Mouse (Mus musculus): ENCODE measurements around the gene Acadl.

DNA sequence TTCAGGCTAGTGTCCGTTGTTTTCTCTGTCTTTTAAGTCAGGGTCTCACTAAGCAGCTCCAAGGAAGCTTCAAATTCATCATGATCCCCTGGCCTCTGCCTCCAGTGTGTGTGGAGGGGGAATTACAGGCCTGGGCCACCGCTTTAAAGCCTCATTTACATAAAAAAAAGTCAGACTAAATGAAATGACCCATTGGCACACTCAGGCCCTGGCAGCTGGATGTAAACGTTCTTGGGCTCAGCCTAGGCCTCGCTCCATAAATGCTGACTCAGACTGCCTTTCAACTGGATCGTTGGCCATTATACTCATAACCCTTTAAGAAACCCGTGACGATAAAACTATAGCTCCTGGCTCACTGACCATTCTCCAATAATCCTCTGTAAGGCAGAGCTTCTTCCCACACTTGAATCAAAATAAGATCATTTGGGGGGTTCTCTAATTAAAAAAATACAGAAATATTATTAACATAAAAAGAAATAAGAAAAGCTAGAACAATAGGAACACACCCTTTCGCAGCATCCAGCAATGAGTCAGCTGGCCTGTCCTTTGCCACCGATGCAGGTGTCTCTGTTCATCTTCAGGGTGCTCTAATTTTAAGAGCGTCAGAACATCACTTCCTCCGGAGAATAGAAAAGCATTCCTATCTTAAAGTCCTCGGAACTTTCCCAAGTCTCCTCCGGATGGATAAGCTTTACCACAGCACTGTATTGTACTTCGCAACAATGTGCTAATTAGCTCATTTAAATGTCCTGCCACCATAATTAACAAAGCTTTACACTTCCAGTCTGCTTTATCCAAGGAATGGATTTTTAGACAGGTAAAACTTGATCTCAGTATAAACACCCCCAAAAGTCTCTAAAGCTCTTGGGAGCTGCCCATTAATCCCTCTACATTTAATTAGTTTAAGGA lies 1.1 kb downstream of the Acadl start:
- TF ChIP-seq CTCF (IDR thresholded peaks at IDR 0.05; ENCODE audit: low read depth) (no peak), EP300 (IDR thresholded peaks at IDR 0.05; ENCODE audit: low read depth) (no peak)
